Mouse (Mus musculus): ENCODE data around the gene Neurl4.

- TF ChIP-seq CTCF (IDR thresholded peaks at IDR 0.05; ENCODE audit: low read depth), result no peak
- no peak for TF ChIP-seq EP300 (IDR thresholded peaks at IDR 0.05; ENCODE audit: low read depth)
Observed at GRCm38 (mm10) chr11:69909174-69909573, 8.3 kb downstream of the Neurl4 start.

Measured in heart, postnatal 0 days (tissue).